Mouse (Mus musculus) brain, adult 2 months (tissue): ENCODE measurements around the gene Pcbp1.
"Not testable (repeated sequence)": the region's sequence is repeated elsewhere in the genome, so short reads cannot be mapped to it uniquely, and the experiment has no call there.

Source experiments
- DNase-seq: peaks from one replicate; pipeline ENCODE4 v3.0.0; 2011; ENCODE audit warnings: low read depth, low spot score

Pcbp1 gene

GRCm38 (mm10) chr6:86494767-86495166, 31.4 kb downstream of the Pcbp1 start:
- no peak for DNase-seq

- DNase-seq: no peak
Observed at GRCm38 (mm10) chr6:86493469-86494263, 32.5 kb downstream of the Pcbp1 start.

GRCm38 (mm10) chr6:86490413-86490812, 35.7 kb downstream of the Pcbp1 start:
- not testable (repeated sequence) for DNase-seq

- DNase-seq: no peak
Observed at GRCm38 (mm10) chr6:86489945-86490344, 36.2 kb downstream of the Pcbp1 start.

- DNase-seq: peak; percentile 60
Observed at GRCm38 (mm10) chr6:86488149-86488485, 38.0 kb downstream of the Pcbp1 start.

- peak; percentile 91 for DNase-seq
Observed at GRCm38 (mm10) chr6:86487358-86488148, 38.6 kb downstream of the Pcbp1 start.

DNA sequence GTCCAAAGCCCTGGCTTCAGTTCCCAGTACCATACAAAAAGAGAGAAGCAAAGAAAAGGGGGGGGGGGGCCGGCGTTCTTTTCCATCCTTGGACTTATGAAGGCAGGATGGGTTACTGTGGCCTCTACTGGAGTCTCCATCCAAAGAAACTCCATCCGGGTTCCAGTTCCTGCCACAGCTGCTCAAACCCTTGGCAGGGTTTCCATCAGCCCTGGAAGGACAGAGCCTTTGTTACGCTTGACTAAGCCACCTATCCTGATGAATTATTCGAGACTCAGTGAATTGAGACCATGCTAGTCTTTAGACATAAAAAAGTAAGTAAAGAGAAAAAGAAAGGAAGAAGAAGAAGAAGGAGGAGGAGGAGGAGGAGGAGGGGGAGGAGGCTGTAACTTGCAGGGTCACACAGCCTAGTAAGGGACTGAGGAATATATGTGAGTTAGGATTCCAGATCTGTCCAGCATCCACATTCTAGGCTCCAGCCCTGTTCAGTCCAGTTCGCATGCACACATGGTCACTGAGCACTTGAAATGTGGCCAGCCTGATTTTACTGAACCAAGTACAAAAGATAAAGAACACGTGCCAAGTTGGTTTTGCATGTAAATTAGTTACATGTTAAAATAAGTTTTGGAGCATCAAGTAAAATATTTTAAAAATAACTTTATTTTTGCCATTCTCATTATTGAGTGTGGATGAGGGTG, 40.0 kb downstream of the Pcbp1 start:
- no peak for DNase-seq

GRCm38 (mm10) chr6:86481871-86482270, 44.2 kb downstream of the Pcbp1 start:
- no peak for DNase-seq

- peak; percentile 54 for DNase-seq
Observed at GRCm38 (mm10) chr6:86480189-86480831, 45.8 kb downstream of the Pcbp1 start.

DNA sequence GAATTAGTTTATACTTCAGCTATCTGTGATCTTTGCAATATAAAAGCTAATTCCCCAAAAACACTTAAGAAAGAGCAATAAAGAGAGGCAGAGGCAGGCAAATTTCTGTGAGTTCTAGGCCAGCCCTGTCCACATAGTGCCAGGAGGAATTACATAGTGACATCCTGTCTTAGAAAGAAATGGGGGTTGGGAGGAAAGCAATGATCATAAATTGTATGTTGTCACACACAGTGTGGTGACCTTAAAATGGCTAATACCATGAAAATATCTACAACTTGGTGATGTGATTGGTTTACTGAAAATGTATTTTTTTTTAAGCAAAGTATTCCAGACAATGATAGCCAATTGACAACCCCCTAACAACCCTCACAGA, 46.3 kb downstream of the Pcbp1 start:
- no peak for DNase-seq

GRCm38 (mm10) chr6:86479311-86479710, 46.8 kb downstream of the Pcbp1 start:
- peak; percentile 38 for DNase-seq

GRCm38 (mm10) chr6:86476931-86477330, 49.2 kb downstream of the Pcbp1 start:
- DNase-seq: peak; percentile 29

DNA sequence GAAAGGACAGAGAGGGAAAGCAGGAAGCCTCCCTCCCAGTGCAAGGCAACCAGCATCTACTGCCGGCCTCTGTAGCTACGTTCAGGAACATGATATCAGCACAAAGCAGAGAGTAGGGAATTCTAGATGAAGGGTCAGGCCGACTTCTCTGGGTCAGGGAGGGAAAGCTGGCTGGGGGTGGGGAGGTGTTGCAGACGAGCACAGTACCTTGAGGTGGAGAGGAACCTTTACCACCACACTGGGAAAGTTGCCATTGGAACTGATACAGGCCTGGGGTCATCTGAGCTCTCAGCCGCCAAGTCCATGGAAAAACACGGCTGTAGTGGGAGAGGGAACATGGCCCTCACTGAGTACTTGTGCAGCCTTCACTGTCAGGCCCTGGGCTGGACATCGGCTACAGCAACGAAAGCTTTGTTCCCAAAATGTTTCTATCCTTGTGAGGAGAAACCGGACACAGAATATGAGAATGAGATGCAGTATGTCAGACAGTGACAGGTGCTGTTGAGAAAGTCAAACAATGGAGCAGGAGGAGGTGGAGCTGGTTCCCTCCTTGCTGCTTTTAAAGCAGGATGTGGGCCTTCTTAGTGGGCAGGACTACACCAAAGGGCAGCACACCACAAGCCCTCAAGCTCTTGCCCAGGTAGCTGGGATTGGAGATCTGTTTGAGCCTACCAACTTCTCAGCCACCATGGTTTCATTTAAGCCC, 50.5 kb downstream of the Pcbp1 start:
- DNase-seq: no peak

- DNase-seq: no peak
Observed at GRCm38 (mm10) chr6:86474646-86475181, 51.4 kb downstream of the Pcbp1 start.
